Mouse (Mus musculus): ENCODE measurements around the gene Slc12a7. TPM values are rescaled to one million over a fixed set of nuclear protein-coding genes. Genes with fewer than 3 reads are reported as not detected.
A peak's percentile ranks its signal among the peaks of the same experiment; 100 is the strongest.

The Slc12a7 gene
- polyA plus RNA-seq, 1 experiment = 144 TPM

DNA sequence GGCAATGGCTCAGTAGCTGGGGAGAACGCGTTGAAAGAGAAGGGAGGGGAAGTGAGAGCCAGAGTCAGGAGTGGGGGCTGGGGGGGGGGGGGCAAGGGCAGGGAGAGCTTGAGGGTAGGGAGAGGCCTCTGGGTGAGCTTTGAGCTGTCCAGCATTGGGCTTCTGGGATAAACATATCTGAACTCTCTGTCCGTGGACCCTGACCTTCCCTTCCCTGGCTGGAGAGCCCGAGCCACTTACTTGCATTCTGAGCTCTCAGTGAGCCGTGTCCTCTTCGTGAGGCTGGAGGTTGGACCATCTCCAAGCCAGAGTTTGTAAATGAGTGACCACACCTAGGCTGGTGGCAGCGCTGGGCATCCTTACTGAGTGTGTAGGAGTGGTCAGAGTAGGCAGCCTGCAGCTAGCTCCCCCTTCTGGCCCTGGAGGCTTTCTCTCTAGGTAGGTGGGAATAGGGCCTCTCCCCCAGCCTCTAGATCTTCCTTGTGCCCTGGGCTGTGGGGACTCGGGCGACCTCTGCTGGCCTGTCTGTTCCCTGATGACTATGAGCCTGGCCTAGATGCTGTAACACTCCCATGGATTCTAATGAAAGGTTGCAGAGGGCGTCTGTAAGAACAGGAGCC, 40.5 kb upstream of the Slc12a7 start:
- Histone ChIP-seq H3K27ac (ENCODE audit: control insufficient read depth, insufficient read depth, low read length) (peak overlapping the region; percentile 15; the same call in 1 of the 2 replicates), H3K4me1 (replicated peaks; ENCODE audit: control insufficient read depth, insufficient read depth, low read length) (peaks cover 60% of the 10 kb centered on the region), H3K27me3 (ENCODE audit: control insufficient read depth, insufficient read depth, low read length) (no peaks in the 10 kb centered on the region), H3K36me3 (ENCODE audit: control insufficient read depth, insufficient read depth, low read length) (no peaks in the 10 kb centered on the region), H3K4me3 (ENCODE audit: control insufficient read depth, insufficient read depth, low read length) (peak overlapping the region; percentile 13)
- WGBS = 49% methylated on average over 10 of the region's 10 CpGs
- DNase-seq = peak; percentile 91
- TF ChIP-seq CTCF (IDR thresholded peaks at IDR 0.05; ENCODE audit: borderline replicate concordance, control insufficient read depth, extremely low read depth, insufficient read depth, low read length, poor library complexity) (peak; percentile 81), POLR2A (IDR thresholded peaks at IDR 0.05; ENCODE audit: control insufficient read depth, extremely low read depth, insufficient read depth, low read length, poor library complexity) (no peak)

DNA sequence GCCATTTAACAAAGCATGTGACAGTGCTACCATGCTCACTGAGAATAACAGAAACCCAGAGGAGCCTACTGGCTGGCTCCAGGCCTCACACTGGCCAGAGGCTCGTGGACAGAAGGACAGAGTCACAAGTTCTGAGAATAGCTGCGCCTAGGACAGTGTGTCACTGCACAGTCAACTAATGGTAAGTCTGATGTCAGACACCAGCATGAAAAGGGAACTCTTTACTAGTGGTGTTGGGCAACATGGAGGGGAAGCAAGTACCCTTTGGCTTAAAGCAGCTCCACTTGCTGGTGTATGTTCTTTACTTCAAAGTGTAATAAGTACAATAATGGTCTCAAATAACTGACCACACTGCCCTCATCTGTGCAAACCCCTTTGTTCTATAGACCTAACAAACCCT, 39.6 kb upstream of the Slc12a7 start:
- Histone ChIP-seq H3K4me1 (replicated peaks; ENCODE audit: control insufficient read depth, insufficient read depth, low read length) (peaks cover 53% of the 10 kb centered on the region), H3K36me3 (ENCODE audit: control insufficient read depth, insufficient read depth, low read length) (no peaks in the 10 kb centered on the region), H3K4me3 (ENCODE audit: control insufficient read depth, insufficient read depth, low read length) (no peak overlapping the region), H3K27ac (ENCODE audit: control insufficient read depth, insufficient read depth, low read length) (no peak overlapping the region), H3K27me3 (ENCODE audit: control insufficient read depth, insufficient read depth, low read length) (no peaks in the 10 kb centered on the region)
- WGBS = 83% methylated on average over 2 of the region's 2 CpGs
- TF ChIP-seq CTCF (IDR thresholded peaks at IDR 0.05; ENCODE audit: borderline replicate concordance, control insufficient read depth, extremely low read depth, insufficient read depth, low read length, poor library complexity) = no peak
- no peak for TF ChIP-seq POLR2A (IDR thresholded peaks at IDR 0.05; ENCODE audit: control insufficient read depth, extremely low read depth, insufficient read depth, low read length, poor library complexity)
- DNase-seq = no peak

DNA sequence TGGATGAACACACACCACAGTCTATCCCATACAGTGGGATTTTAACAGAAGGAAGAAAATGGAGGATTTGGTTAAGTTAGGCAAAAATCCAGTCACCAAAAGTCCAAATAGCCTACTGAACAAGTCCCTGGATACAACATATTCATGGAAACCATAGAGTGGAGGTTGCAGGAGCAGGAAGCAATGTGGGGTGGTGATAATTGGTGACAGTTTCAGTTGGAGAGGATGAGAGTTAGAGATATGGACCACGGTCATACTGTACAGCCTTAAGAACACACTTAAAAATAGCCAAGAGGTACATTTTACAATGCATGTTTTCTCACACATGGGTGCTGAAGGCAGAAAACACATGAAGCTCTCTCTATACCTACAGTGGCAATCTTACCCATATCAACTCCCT, 37.9 kb upstream of the Slc12a7 start:
- Histone ChIP-seq H3K36me3 (ENCODE audit: control insufficient read depth, insufficient read depth, low read length) (no peaks in the 10 kb centered on the region), H3K4me3 (ENCODE audit: control insufficient read depth, insufficient read depth, low read length) (no peak overlapping the region), H3K27ac (ENCODE audit: control insufficient read depth, insufficient read depth, low read length) (no peak overlapping the region), H3K4me1 (replicated peaks; ENCODE audit: control insufficient read depth, insufficient read depth, low read length) (peaks cover 54% of the 10 kb centered on the region), H3K27me3 (ENCODE audit: control insufficient read depth, insufficient read depth, low read length) (no peaks in the 10 kb centered on the region)
- WGBS = 84% methylated on average over 1 of the region's 1 CpGs
- DNase-seq = no peak
- no peak for TF ChIP-seq POLR2A (IDR thresholded peaks at IDR 0.05; ENCODE audit: control insufficient read depth, extremely low read depth, insufficient read depth, low read length, poor library complexity)
- no peak for TF ChIP-seq CTCF (IDR thresholded peaks at IDR 0.05; ENCODE audit: borderline replicate concordance, control insufficient read depth, extremely low read depth, insufficient read depth, low read length, poor library complexity)

DNA sequence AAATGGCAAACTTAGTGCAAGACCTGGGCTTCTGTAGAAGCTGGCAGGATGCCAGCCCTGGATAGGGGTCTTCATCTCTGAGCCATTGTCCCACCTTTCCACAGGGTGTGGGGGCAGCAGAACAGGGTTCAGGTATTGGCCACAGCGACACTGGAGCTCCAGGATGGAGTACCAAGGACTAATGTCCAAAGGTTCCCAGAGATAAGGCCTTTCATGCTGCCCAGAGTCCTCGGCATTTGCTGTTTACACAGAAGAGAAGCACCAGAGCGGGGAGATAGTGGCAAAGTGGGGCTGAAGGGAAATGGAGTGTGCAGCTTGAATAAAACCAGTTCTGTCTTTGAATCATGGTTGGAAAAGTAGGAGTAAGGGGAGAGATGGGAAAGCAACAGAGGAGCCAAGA, 36.4 kb upstream of the Slc12a7 start:
- Histone ChIP-seq H3K36me3 (ENCODE audit: control insufficient read depth, insufficient read depth, low read length) (no peaks in the 10 kb centered on the region), H3K27ac (ENCODE audit: control insufficient read depth, insufficient read depth, low read length) (no peak overlapping the region), H3K27me3 (ENCODE audit: control insufficient read depth, insufficient read depth, low read length) (no peaks in the 10 kb centered on the region), H3K4me1 (replicated peaks; ENCODE audit: control insufficient read depth, insufficient read depth, low read length) (peaks cover 58% of the 10 kb centered on the region), H3K4me3 (ENCODE audit: control insufficient read depth, insufficient read depth, low read length) (no peak overlapping the region)
- 94% methylated on average over 3 of the region's 3 CpGs for WGBS
- no peak for DNase-seq
- no peak for TF ChIP-seq POLR2A (IDR thresholded peaks at IDR 0.05; ENCODE audit: control insufficient read depth, extremely low read depth, insufficient read depth, low read length, poor library complexity)
- TF ChIP-seq CTCF (IDR thresholded peaks at IDR 0.05; ENCODE audit: borderline replicate concordance, control insufficient read depth, extremely low read depth, insufficient read depth, low read length, poor library complexity) = no peak

DNA sequence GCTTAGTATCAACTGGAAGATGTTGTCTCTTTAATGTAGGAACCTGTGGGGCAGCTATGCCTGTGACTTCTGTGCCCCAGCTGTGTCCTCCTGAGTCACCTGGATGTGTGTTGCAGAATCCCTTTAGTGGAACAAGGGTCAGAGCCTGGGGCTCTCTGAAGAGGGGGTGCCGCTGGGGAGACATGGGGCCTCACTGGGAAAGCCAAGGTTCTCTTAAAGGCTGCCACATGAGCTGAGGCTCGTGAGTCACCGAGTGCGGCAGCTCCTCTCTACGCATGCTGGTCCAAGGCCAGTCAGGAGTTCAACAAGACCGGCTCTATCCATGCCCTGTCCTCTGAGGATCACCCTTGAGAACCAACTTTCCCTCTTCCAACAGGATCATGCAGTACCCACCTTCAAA, 33.2 kb upstream of the Slc12a7 start:
- Histone ChIP-seq H3K36me3 (ENCODE audit: control insufficient read depth, insufficient read depth, low read length) (no peaks in the 10 kb centered on the region), H3K27ac (ENCODE audit: control insufficient read depth, insufficient read depth, low read length) (peak overlapping the region; percentile 43; the same call in 1 of the 2 replicates), H3K27me3 (ENCODE audit: control insufficient read depth, insufficient read depth, low read length) (no peaks in the 10 kb centered on the region), H3K4me1 (replicated peaks; ENCODE audit: control insufficient read depth, insufficient read depth, low read length) (peaks cover 62% of the 10 kb centered on the region), H3K4me3 (ENCODE audit: control insufficient read depth, insufficient read depth, low read length) (no peak overlapping the region)
- no peak for DNase-seq
- no peak for TF ChIP-seq CTCF (IDR thresholded peaks at IDR 0.05; ENCODE audit: borderline replicate concordance, control insufficient read depth, extremely low read depth, insufficient read depth, low read length, poor library complexity)
- TF ChIP-seq POLR2A (IDR thresholded peaks at IDR 0.05; ENCODE audit: control insufficient read depth, extremely low read depth, insufficient read depth, low read length, poor library complexity) = no peak
- WGBS = 98% methylated on average over 6 of the region's 6 CpGs

DNA sequence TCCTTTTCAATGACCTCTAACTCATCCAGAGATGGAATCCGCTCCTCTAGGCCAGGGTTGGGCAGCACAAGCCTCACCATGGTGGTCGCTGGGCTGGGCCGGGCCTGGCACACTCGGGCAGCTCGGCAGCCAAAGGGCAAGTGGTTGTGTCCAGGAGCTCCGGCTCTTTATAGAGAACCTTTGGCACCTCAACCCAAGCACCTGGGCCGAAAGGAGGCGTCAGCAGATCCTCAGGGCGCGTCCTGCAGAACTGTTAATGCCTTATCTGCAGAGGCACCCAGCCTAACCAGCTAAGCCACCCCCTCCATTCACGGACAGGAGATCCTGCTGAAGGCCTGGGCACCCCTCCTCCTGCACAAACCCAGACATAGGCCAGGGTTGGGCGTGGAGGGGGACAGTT, 32.3 kb upstream of the Slc12a7 start:
- H3K27me3 ChIP-seq (ENCODE audit: control insufficient read depth, insufficient read depth, low read length) = no peaks in the 10 kb centered on the region
- WGBS = 96% methylated on average over 12 of the region's 12 CpGs
- TF ChIP-seq CTCF (IDR thresholded peaks at IDR 0.05; ENCODE audit: borderline replicate concordance, control insufficient read depth, extremely low read depth, insufficient read depth, low read length, poor library complexity) = no peak
- H3K36me3 ChIP-seq (ENCODE audit: control insufficient read depth, insufficient read depth, low read length) = no peaks in the 10 kb centered on the region
- peaks cover 70% of the 10 kb centered on the region for H3K4me1 ChIP-seq (replicated peaks; ENCODE audit: control insufficient read depth, insufficient read depth, low read length)
- H3K4me3 ChIP-seq (ENCODE audit: control insufficient read depth, insufficient read depth, low read length) = no peak overlapping the region
- H3K27ac ChIP-seq (ENCODE audit: control insufficient read depth, insufficient read depth, low read length) = no peak overlapping the region
- no peak for DNase-seq

All from thymus, adult 2 months (tissue).